In the genomic region with DNA sequence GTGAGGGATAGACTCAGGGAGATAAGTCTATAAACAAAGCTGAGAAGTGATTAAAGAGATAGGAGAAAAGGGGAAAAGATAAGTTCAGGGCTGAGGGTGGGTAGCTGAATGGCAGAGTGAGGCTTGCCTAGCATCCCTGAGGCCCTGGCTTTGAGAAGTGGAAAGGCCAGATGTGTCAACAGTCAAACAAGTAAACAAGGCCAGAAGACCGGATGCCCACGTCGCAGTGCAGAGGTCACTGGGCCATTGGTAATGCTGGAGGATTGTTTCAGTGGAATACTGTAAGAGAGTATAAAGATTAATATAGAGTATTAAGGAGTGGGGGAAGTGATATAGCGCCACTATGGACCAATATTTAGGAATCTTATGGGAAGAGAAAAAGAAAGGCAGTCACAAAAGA, we compare ENCODE assay signal across 36 mouse cellular contexts. TPM values are rescaled to one million over a fixed set of nuclear protein-coding genes. Genes with fewer than 3 reads are reported as not detected.
"Had no signal": no experiment of that assay in that cellular context is flagged by ENCODE, and none has a peak within 500 bp of the region (broad histone marks: within the 10 kb centered on the region; RNA-seq: fewer than 3 reads in every experiment).

No protein-coding gene starts in this region.

- H3K4me3 ChIP-seq: heart, adult 2 months; hindbrain, embryonic 10.5 days; hindbrain, embryonic 12.5 days; intestine, embryonic 15.5 days; layer of hippocampus, adult 2 months; left cerebral cortex, adult 2 months; limb, embryonic 10.5 days; limb, embryonic 12.5 days; liver, embryonic 13.5 days had no signal

- H3K9ac ChIP-seq: hindbrain, embryonic 12.5 days; hindbrain, embryonic 14.5 days; intestine, embryonic 15.5 days; limb, embryonic 12.5 days; liver, embryonic 13.5 days had no signal

- H3K27me3 ChIP-seq: hindbrain, embryonic 12.5 days; intestine, embryonic 15.5 days; limb, embryonic 12.5 days; liver, embryonic 13.5 days had no signal

- H3K4me2 ChIP-seq: heart, embryonic 11.5 days; hindbrain, embryonic 12.5 days; hindbrain, embryonic 14.5 days; intestine, embryonic 15.5 days; limb, embryonic 12.5 days; liver, embryonic 13.5 days had no signal

- ATAC-seq: hindbrain, embryonic 16.5 days; inflammation-experienced regulatory T-cells, adult 6 months; intestine, embryonic 15.5 days; intestine, postnatal 0 days had no signal

- H3K9me3 ChIP-seq: hindbrain, embryonic 10.5 days; hindbrain, embryonic 12.5 days; intestine, embryonic 15.5 days; limb, embryonic 10.5 days; limb, embryonic 12.5 days; liver, embryonic 13.5 days had no signal

- H3K4me1 ChIP-seq: hindbrain, embryonic 10.5 days; hindbrain, embryonic 12.5 days; intestine, embryonic 15.5 days; limb, embryonic 10.5 days; limb, embryonic 12.5 days had no signal

- H3K27ac ChIP-seq: heart, adult 2 months; hindbrain, embryonic 10.5 days; hindbrain, embryonic 12.5 days; hindbrain, embryonic 14.5 days; intestine, embryonic 15.5 days; layer of hippocampus, adult 2 months; left cerebral cortex, adult 2 months; limb, embryonic 10.5 days; limb, embryonic 12.5 days; liver, embryonic 13.5 days had no signal

- H3K36me3 ChIP-seq: hindbrain, embryonic 12.5 days; intestine, embryonic 15.5 days had no signal

- DNase-seq: gastrocnemius, postnatal 14 days; gastrocnemius, postnatal 36 days; heart, adult 11 months; heart, adult 2 months; heart, postnatal 10 days; heart, postnatal 4 days; kidney, adult 18-20 months; kidney, adult 8-10 months; kidney, postnatal 10 days; kidney, postnatal 25 days; kidney, postnatal 4 days; liver, embryonic 13.5 days had no signal

RNA-seq across cellular contexts. Expression of a gene that starts 51.7 kb away (rescaled TPM):
- total RNA-seq: gastrocnemius, adult 18-20 months; gastrocnemius, adult 8-10 months; gastrocnemius, postnatal 14 days; gastrocnemius, postnatal 36 days; heart, adult 2 months; heart, postnatal 10 days; heart, postnatal 25 days; heart, postnatal 4 days; layer of hippocampus, adult 2 months; layer of hippocampus, postnatal 10 days; layer of hippocampus, postnatal 25 days; left cerebral cortex, adult 2 months; left cerebral cortex, postnatal 14 days; left cerebral cortex, postnatal 36 days had no signal
- polyA plus RNA-seq: heart, adult 2 months; heart, embryonic 11.5 days; heart, embryonic 14.5 days; heart, embryonic 16.5 days; hindbrain, embryonic 12.5 days; hindbrain, embryonic 14.5 days; inflammation-experienced regulatory T-cells, adult 6 months; intestine, embryonic 15.5 days; intestine, postnatal 0 days; kidney, embryonic 14.5 days; kidney, embryonic 16.5 days; limb, embryonic 10.5 days; limb, embryonic 12.5 days; limb, embryonic 14.5 days; liver, embryonic 13.5 days had no signal
